Mouse (Mus musculus) forebrain, embryonic 16.5 days (tissue): ENCODE measurements around the gene Sacs. TPM values are rescaled to one million over a fixed set of nuclear protein-coding genes. Genes with fewer than 3 reads are reported as not detected.
"Not testable (repeated sequence)": the region's sequence is repeated elsewhere in the genome, so short reads cannot be mapped to it uniquely, and the experiment has no call there.

Experiments used
- ATAC-seq: fragments of 200-750 bp; cut with Nextera tagmentation; 2 replicates; pipeline ENCODE4 v1.8.0; 2017; ENCODE audit warnings: mild to moderate bottlenecking, moderate library complexity
- H3K27ac ChIP-seq: fragments of 300-500 bp; sonication (generic); 2 replicates; pipeline ENCODE4 v1.5.1; 2014; ENCODE audit warnings: low read length, control low read depth
- H3K27me3 ChIP-seq: fragments of 300-500 bp; sonication (generic); replicated peaks from 2 replicates; pipeline ENCODE4 v1.6.1; 2014; ENCODE audit warnings: low read length; ENCODE audit not compliant: control insufficient read depth, insufficient read depth
- H3K36me3 ChIP-seq: fragments of 300-500 bp; sonication (generic); 2 replicates; pipeline ENCODE4 v1.6.1; 2014; ENCODE audit not compliant: control insufficient read depth, insufficient read depth
- H3K4me1 ChIP-seq: fragments of 300-500 bp; sonication (generic); replicated peaks from 2 replicates; pipeline ENCODE4 v1.6.1; 2014; ENCODE audit warnings: low read length; ENCODE audit not compliant: control insufficient read depth, insufficient read depth
- H3K4me2 ChIP-seq: fragments of 300-500 bp; sonication (generic); 2 replicates; pipeline ENCODE4 v1.6.1; 2014; ENCODE audit warnings: mild to moderate bottlenecking, low read length, control low read depth
- H3K4me3 ChIP-seq: fragments of 300-500 bp; sonication (generic); replicated peaks from 2 replicates; pipeline ENCODE4 v1.5.1; 2014; ENCODE audit warnings: mild to moderate bottlenecking, low read length, control low read depth
- H3K9ac ChIP-seq: fragments of 300-500 bp; sonication (generic); replicated peaks from 2 replicates; pipeline ENCODE4 v1.6.1; 2014; ENCODE audit warnings: low read depth, low read length, control low read depth
- H3K9me3 ChIP-seq: fragments of 300-500 bp; sonication (generic); 2 replicates; pipeline ENCODE4 v1.6.1; 2016; ENCODE audit warnings: low read length; ENCODE audit not compliant: control insufficient read depth
- WGBS: fragments of 180-500 bp; shearing (Covaris S2); extraction: QIAGEN DNeasy Blood & Tissue Kit; methylation state at CpG from one replicate; pipeline ENCODE4 v1.1.7; 2014; 5-methylcytosine and 5-hydroxymethylcytosine counted together
- polyA plus RNA-seq: library from polyadenylated mRNA; unstranded; fragments of >200 nt; fragmentation: Nextera tagmentation; extraction: Ambion mirVana; gene quantifications from 2 replicates; pipeline ENCODE4 v1.2.1, GENCODE M21; 2015

The Sacs gene
- polyA plus RNA-seq, 1 experiment from 2014 or later: 9.4 TPM

DNA sequence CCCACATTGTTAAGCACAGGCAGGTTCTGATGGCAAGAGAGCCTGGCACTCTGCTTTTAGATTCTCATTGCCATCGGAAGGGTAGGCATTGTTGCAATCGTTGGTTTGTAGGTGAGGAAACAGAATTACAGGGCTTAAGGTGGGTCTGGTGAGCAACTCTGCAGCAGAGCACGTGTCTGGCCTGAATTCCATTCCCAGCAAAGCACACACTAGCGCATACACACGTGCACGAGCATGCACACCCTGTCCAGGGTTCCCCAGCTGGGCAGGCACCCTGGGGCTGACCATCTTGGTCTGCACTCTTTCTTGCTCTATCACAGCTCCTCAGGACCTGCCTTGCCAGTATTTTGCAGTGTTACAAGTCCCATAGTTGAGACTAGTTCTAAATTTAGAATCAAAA is 13.1 kb upstream of the Sacs start:
- Histone ChIP-seq H3K9ac (no peak overlapping the region), H3K4me3 (no peak overlapping the region), H3K36me3 (no peaks in the 10 kb centered on the region), H3K27ac (no peak overlapping the region), H3K9me3 (no peaks in the 10 kb centered on the region), H3K27me3 (no peaks in the 10 kb centered on the region), H3K4me2 (no peak overlapping the region), H3K4me1 (no peaks in the 10 kb centered on the region)
- ATAC-seq: no peak
- WGBS: 85% methylated on average over 6 of the region's 6 CpGs

DNA sequence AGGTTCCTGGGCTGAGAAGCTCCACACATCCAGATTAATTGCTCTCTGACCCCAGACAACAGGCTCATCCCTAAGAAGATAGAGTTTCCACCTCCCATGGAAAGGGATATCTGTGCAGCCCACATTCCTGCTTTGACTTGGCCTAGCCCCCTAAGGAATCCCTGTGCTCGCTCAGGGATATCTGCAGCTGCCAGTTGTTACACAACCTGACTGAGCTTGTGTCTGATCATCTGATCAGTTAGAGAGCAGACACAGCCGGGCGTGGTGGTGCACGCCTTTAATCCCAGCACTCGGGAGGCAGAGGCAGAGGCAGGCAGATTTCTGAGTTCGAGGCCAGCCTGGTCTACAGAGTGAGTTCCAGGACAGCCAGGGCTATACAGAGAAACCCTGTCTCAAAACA is 10.9 kb upstream of the Sacs start:
- not testable (repeated sequence) for H3K27ac ChIP-seq, H3K9me3 ChIP-seq, ATAC-seq, H3K27me3 ChIP-seq, H3K4me3 ChIP-seq, H3K4me1 ChIP-seq, H3K4me2 ChIP-seq, H3K9ac ChIP-seq, H3K36me3 ChIP-seq
- WGBS: 81% methylated on average over 6 of the region's 6 CpGs

DNA sequence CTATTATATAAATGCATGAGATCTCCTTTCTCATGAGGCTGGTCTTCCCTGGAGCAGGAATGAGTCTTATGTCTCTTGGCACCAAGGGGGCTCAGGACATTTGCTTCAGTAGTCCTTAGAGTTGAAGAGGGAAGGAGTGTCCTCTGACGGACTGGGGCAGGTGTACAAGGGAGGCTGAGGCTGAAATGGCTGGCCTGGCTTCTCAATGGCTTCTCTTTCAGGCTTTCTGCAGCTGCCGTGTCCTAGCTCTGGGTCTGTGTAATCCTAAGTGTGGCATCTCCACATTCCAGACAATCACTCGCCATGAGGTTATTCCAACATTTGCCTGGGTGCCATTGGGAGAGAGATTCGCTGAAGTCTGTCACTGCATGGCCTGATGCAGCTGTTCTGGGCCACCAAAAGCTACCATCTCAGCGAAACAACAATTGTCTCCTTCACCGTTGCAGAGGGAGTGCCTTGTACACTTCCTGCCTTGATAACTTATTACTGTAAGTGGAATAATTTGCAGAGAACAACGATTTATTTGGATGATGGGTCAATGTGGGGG is 9.2 kb upstream of the Sacs start:
- Histone ChIP-seq H3K36me3 (no peaks in the 10 kb centered on the region), H3K27me3 (no peaks in the 10 kb centered on the region), H3K9me3 (no peaks in the 10 kb centered on the region), H3K27ac (no peak overlapping the region), H3K4me1 (no peaks in the 10 kb centered on the region), H3K9ac (no peak overlapping the region), H3K4me2 (no peak overlapping the region), H3K4me3 (no peak overlapping the region)
- no peak for ATAC-seq
- WGBS: 82% methylated on average over 7 of the region's 7 CpGs

DNA sequence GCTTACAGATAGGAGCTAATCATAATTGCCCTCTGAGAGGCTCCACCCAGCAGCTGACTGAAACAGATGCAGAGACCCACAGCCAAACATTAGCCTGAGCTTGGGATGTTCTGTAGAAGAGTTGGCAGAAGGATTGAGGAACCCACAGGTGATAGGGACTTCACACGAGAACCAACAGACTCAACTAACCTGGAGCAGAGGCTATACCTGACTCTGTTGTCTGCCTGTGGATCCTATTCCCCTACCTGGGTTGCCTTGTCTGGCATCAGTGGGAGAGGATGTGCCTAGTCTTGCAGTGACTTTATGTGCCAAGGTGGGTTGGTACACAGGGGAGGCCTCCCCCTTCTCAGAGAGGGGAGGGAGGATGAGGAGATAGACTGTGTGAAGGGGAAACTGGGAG is 5.7 kb upstream of the Sacs start:
- ATAC-seq: no peak
- H3K27ac ChIP-seq: no peak overlapping the region
- 88% methylated on average over 1 of the region's 1 CpGs for WGBS
- H3K27me3 ChIP-seq: no peaks in the 10 kb centered on the region
- no peaks in the 10 kb centered on the region for H3K4me1 ChIP-seq
- H3K9me3 ChIP-seq: no peaks in the 10 kb centered on the region
- no peaks in the 10 kb centered on the region for H3K36me3 ChIP-seq
- H3K9ac ChIP-seq: no peak overlapping the region
- H3K4me2 ChIP-seq: no peak overlapping the region
- no peak overlapping the region for H3K4me3 ChIP-seq

DNA sequence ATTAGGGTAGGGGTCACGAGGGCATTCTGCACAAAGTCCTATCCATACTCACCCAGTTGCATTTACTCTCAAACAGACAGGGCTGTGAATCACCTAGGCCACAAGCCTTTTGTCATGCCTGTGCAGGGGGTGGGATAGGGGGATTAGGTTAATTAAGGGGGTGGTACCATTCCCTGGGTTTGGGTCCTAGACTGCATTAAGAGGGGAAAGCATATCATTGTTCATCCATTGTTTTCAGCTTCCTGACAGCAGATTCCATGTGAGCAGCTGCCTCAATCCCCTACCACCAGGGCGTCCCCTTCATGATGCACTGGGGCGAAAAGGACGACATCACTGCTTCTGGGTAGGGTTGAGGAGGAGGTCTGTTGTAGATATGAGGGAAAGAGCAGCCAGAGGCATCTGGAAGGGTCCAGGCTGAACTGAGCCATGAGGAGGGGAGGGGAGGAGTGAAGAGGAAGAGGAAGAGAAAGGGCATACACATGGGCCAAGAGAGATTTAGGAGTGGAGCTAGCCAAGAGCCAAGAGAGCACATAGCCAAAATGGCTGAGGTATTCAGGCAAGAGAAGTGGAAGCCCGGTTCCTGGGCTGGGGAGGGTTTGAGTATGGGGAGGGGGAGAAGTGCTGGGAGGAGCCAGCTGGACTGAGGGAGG is 3.8 kb upstream of the Sacs start:
- no peak overlapping the region for H3K4me2 ChIP-seq
- H3K36me3 ChIP-seq: no peaks in the 10 kb centered on the region
- no peaks in the 10 kb centered on the region for H3K27me3 ChIP-seq
- H3K9me3 ChIP-seq: no peaks in the 10 kb centered on the region
- H3K9ac ChIP-seq: no peak overlapping the region
- no peak for ATAC-seq
- WGBS: 23% methylated on average over 5 of the region's 5 CpGs
- H3K27ac ChIP-seq: no peak overlapping the region
- H3K4me1 ChIP-seq: peaks cover 12% of the 10 kb centered on the region
- no peak overlapping the region for H3K4me3 ChIP-seq

DNA sequence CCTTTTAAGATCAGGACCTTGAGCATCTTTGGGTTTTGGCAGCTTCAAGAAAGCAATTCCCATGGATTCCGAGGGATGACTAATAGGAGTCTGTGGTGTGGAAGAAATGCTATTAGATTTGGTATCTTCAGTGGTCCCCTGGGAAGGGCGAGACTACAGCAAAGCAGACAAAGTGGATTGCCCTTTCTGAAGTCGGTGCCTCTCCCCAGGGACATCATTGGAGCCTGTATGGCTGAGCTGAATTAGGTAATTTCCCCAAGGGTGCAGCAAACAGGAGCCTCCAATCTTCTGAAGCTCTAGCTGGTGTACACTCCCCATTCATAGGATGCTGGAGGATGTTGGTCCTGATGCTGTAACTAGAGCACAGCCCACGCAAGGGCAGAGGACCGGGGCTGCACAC is 847 bp upstream of the Sacs start:
- WGBS: 67% methylated on average over 5 of the region's 5 CpGs
- Histone ChIP-seq H3K9me3 (no peaks in the 10 kb centered on the region), H3K27me3 (no peaks in the 10 kb centered on the region), H3K9ac (no peak overlapping the region), H3K4me1 (peaks cover 15% of the 10 kb centered on the region), H3K4me2 (no peak overlapping the region), H3K4me3 (no peak overlapping the region), H3K27ac (no peak overlapping the region), H3K36me3 (no peaks in the 10 kb centered on the region)
- no peak for ATAC-seq

DNA sequence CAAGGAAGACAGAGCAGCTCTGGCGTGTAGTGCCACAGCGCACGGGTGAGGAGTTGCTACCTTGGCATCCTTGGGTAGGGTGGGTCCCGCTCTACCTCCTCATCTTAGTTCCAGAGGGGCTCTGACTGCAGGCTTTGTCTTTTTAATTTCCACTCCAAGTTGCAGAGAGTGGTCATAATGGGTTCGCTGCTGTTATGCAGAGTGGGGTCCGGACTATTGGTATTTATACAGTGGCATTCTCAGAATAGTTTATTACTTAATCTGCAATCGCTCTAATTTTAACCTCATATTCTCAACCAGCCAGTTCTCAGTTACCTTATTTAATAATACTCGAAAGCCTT is 440 bp downstream of the Sacs start:
- peak overlapping the region; percentile 78 for H3K4me3 ChIP-seq
- WGBS: 15% methylated on average over 8 of the region's 8 CpGs
- H3K27me3 ChIP-seq: no peaks in the 10 kb centered on the region
- H3K4me1 ChIP-seq: peaks cover 15% of the 10 kb centered on the region
- H3K4me2 ChIP-seq: peak overlapping the region; percentile 75
- no peaks in the 10 kb centered on the region for H3K36me3 ChIP-seq
- H3K9me3 ChIP-seq: no peaks in the 10 kb centered on the region
- H3K27ac ChIP-seq: peak overlapping the region; percentile 47; the same call in 1 of the 2 replicates
- H3K9ac ChIP-seq: peak overlapping the region; percentile 89
- ATAC-seq: peak; percentile 67

DNA sequence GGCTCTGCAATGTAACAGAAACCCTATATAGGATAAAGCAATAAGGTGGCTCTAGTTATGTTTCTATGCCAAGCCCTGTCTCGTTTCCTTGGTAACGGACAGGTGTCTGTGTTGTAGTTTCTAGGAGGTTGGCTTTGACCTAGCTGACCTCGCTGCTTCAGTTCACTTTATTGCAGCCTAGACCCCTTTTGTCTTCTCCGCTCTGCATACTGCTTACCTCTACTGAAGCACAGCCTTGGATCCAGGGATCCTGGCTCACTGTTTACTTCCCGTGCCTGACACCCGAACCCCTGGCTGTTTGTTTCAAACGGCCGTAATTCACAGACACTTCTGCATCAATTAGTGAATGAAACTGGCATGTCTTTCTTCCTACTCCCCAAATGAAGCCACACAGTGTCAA is 5.1 kb downstream of the Sacs start:
- 56% methylated on average over 8 of the region's 8 CpGs for WGBS
- no peak for ATAC-seq
- Histone ChIP-seq H3K4me1 (peaks cover 11% of the 10 kb centered on the region), H3K27ac (no peak overlapping the region), H3K27me3 (no peaks in the 10 kb centered on the region), H3K9me3 (no peaks in the 10 kb centered on the region), H3K9ac (no peak overlapping the region), H3K4me2 (no peak overlapping the region), H3K36me3 (no peaks in the 10 kb centered on the region), H3K4me3 (no peak overlapping the region)

DNA sequence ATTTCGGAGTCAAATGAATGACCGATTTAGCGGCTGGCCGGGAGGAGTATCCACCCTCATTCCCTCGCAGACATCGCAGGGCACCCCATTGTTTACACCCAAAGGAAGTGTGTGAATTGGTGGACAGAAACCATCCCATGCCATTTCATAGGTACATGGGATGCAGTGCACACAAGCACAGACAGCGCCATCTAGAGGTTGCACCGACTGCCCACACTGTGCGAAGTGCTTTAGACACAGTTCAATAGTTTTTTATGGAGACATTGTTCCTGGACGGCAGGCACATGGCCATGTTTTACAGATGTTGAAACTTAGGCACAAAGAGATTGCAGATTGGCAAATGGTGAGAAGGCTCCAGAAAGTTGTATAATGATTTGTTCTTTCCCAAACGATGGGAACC is 5.6 kb downstream of the Sacs start:
- H3K9me3 ChIP-seq: no peaks in the 10 kb centered on the region
- no peak for ATAC-seq
- WGBS: 34% methylated on average over 11 of the region's 11 CpGs
- peaks cover 7% of the 10 kb centered on the region for H3K4me1 ChIP-seq
- H3K4me3 ChIP-seq: no peak overlapping the region
- no peaks in the 10 kb centered on the region for H3K27me3 ChIP-seq
- H3K9ac ChIP-seq: no peak overlapping the region
- no peaks in the 10 kb centered on the region for H3K36me3 ChIP-seq
- H3K27ac ChIP-seq: no peak overlapping the region
- no peak overlapping the region for H3K4me2 ChIP-seq

DNA sequence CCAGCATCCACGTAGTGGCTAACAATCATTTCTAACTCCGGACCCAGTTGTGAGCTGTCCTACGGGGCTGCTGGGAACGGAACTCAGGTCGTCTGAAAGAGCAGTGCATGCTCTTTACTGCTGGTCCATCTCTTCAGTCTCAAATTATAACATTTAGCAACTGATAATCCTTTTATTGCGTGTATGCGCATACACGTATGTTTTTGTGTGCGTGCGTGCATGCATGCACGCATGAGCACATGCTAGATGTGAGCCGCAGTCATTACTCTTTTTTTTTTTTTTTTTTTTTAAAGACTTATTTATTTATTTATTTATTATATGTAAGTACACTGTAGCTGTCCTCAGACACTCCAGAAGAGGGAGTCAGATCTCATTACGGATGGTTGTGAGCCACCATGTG is 12.2 kb downstream of the Sacs start:
- not testable (repeated sequence) for H3K27me3 ChIP-seq, H3K27ac ChIP-seq, ATAC-seq, H3K4me1 ChIP-seq, H3K36me3 ChIP-seq, H3K9ac ChIP-seq, H3K9me3 ChIP-seq, H3K4me2 ChIP-seq, H3K4me3 ChIP-seq
- 92% methylated on average over 12 of the region's 13 CpGs for WGBS
